In genomic region chr11:95640751-95641150, GRCm38 (mm10) we compare ENCODE assay signal across 27 mouse cellular contexts. TPM values are rescaled to one million over a fixed set of nuclear protein-coding genes. Genes with fewer than 3 reads are reported as not detected.
DNase-seq lines count a peak whose midpoint lies in the region; ATAC-seq lines count a peak whose summit lies in the region.
"Had no signal": no experiment of that assay in that cellular context is flagged by ENCODE, and none has a peak within 500 bp of the region (broad histone marks: within the 10 kb centered on the region; RNA-seq: fewer than 3 reads in every experiment).

No protein-coding gene starts in this region.

- H3K4me3 ChIP-seq in limb, embryonic 13.5 days, result no peak overlapping the region
- H3K4me3 ChIP-seq in limb, embryonic 10.5 days, result no peak overlapping the region
- H3K4me3 ChIP-seq in embryonic facial prominence, embryonic 12.5 days, result no peak overlapping the region
- H3K4me3 ChIP-seq in embryonic facial prominence, embryonic 15.5 days (replicated peaks), result no peak overlapping the region
- H3K4me3 ChIP-seq in limb, embryonic 15.5 days, result no peak overlapping the region
- H3K4me3 ChIP-seq in hindbrain, embryonic 11.5 days (ENCODE audit: low read depth, low read length), result no peak overlapping the region
- H3K4me3 ChIP-seq: heart, adult 2 months; heart, embryonic 13.5 days; lung, embryonic 15.5 days; neural tube, embryonic 12.5 days; stomach, embryonic 15.5 days had no signal

- H3K9ac ChIP-seq in limb, embryonic 13.5 days, result no peak overlapping the region; the same call in 1 of the 2 replicates
- no peak overlapping the region for H3K9ac ChIP-seq in embryonic facial prominence, embryonic 12.5 days
- H3K9ac ChIP-seq in embryonic facial prominence, embryonic 15.5 days, result no peak overlapping the region
- no peak overlapping the region for H3K9ac ChIP-seq in limb, embryonic 15.5 days
- H3K9ac ChIP-seq in hindbrain, embryonic 11.5 days (ENCODE audit: low read depth, low read length), result no peak overlapping the region
- H3K9ac ChIP-seq: heart, embryonic 13.5 days; lung, embryonic 15.5 days; neural tube, embryonic 12.5 days; stomach, embryonic 15.5 days had no signal

- peak overlapping the region; percentile 48; the same call in 1 of the 2 replicates for H3K27ac ChIP-seq in limb, embryonic 13.5 days
- no peak overlapping the region for H3K27ac ChIP-seq in limb, embryonic 10.5 days
- H3K27ac ChIP-seq in embryonic facial prominence, embryonic 12.5 days, result 0 out of 2 replicates have a peak overlapping the region, but pooled peaks have one; percentile 19
- H3K27ac ChIP-seq in embryonic facial prominence, embryonic 15.5 days (replicated peaks), result peak overlapping the region; percentile 60
- H3K27ac ChIP-seq in limb, embryonic 15.5 days, result peak overlapping the region; percentile 61
- H3K27ac ChIP-seq in hindbrain, embryonic 11.5 days (ENCODE audit: low read depth, low read length), result no peak overlapping the region
- H3K27ac ChIP-seq: heart, adult 2 months; heart, embryonic 13.5 days; lung, embryonic 15.5 days; neural tube, embryonic 12.5 days; stomach, embryonic 15.5 days had no signal

- WGBS in limb, embryonic 13.5 days, result 51% methylated on average over 2 of the region's 2 CpGs
- 53% methylated on average over 2 of the region's 2 CpGs for WGBS in limb, embryonic 10.5 days
- WGBS in embryonic facial prominence, embryonic 12.5 days, result 47% methylated on average over 2 of the region's 2 CpGs
- 31% methylated on average over 2 of the region's 2 CpGs for WGBS in embryonic facial prominence, embryonic 15.5 days
- WGBS in limb, embryonic 15.5 days, result 51% methylated on average over 2 of the region's 2 CpGs
- 37% methylated on average over 2 of the region's 2 CpGs for WGBS in hindbrain, embryonic 11.5 days

- no peaks in the 10 kb centered on the region for H3K36me3 ChIP-seq in limb, embryonic 13.5 days
- H3K36me3 ChIP-seq in limb, embryonic 10.5 days, result no peaks in the 10 kb centered on the region
- no peaks in the 10 kb centered on the region for H3K36me3 ChIP-seq in embryonic facial prominence, embryonic 12.5 days
- H3K36me3 ChIP-seq in embryonic facial prominence, embryonic 15.5 days, result no peaks in the 10 kb centered on the region
- H3K36me3 ChIP-seq in limb, embryonic 15.5 days, result no peaks in the 10 kb centered on the region
- H3K36me3 ChIP-seq in hindbrain, embryonic 11.5 days (ENCODE audit: control insufficient read depth, insufficient read depth, low read length), result no peaks in the 10 kb centered on the region
- H3K36me3 ChIP-seq: heart, embryonic 13.5 days; lung, embryonic 15.5 days; neural tube, embryonic 12.5 days; stomach, embryonic 15.5 days had no signal

- DNase-seq in limb, embryonic 10.5 days (ENCODE audit: low spot score), result no peak
- DNase-seq in hindbrain, embryonic 11.5 days (ENCODE audit: low spot score), result no peak
- no peak for DNase-seq in lung, postnatal 14 days
- DNase-seq: adrenal gland, postnatal 25 days; B cell, adult 2 months; cerebellum, adult 2 months; cerebellum, postnatal 14 days; gastrocnemius, postnatal 36 days; heart, adult 2 months; heart, postnatal 10 days; kidney, adult 9 months; kidney, postnatal 10 days; lung, postnatal 36 days; thymus, postnatal 14 days had no signal

- peaks cover 55% of the 10 kb centered on the region for H3K4me1 ChIP-seq in limb, embryonic 13.5 days
- peaks cover 73% of the 10 kb centered on the region for H3K4me1 ChIP-seq in limb, embryonic 10.5 days
- peaks cover 56% of the 10 kb centered on the region for H3K4me1 ChIP-seq in embryonic facial prominence, embryonic 12.5 days
- H3K4me1 ChIP-seq in embryonic facial prominence, embryonic 15.5 days, result peaks cover 52% of the 10 kb centered on the region
- peaks cover 54% of the 10 kb centered on the region for H3K4me1 ChIP-seq in limb, embryonic 15.5 days
- peaks cover 13% of the 10 kb centered on the region for H3K4me1 ChIP-seq in hindbrain, embryonic 11.5 days (replicated peaks; ENCODE audit: control insufficient read depth, insufficient read depth, low read length)

- peaks cover 46% of the 10 kb centered on the region for H3K27me3 ChIP-seq in limb, embryonic 13.5 days
- H3K27me3 ChIP-seq in limb, embryonic 10.5 days (ENCODE audit: low read depth, poor library complexity, severe bottlenecking), result peaks cover 65% of the 10 kb centered on the region
- H3K27me3 ChIP-seq in embryonic facial prominence, embryonic 12.5 days, result peaks cover 28% of the 10 kb centered on the region
- peaks cover 33% of the 10 kb centered on the region for H3K27me3 ChIP-seq in embryonic facial prominence, embryonic 15.5 days
- H3K27me3 ChIP-seq in limb, embryonic 15.5 days, result peaks cover 32% of the 10 kb centered on the region
- H3K27me3 ChIP-seq in hindbrain, embryonic 11.5 days (ENCODE audit: control insufficient read depth, insufficient read depth, low read length), result peaks cover 19% of the 10 kb centered on the region

- no peak overlapping the region for H3K4me2 ChIP-seq in limb, embryonic 13.5 days (replicated peaks)
- H3K4me2 ChIP-seq in embryonic facial prominence, embryonic 12.5 days (replicated peaks), result no peak overlapping the region
- H3K4me2 ChIP-seq in embryonic facial prominence, embryonic 15.5 days (replicated peaks), result no peak overlapping the region
- H3K4me2 ChIP-seq in limb, embryonic 15.5 days, result no peak overlapping the region
- H3K4me2 ChIP-seq in hindbrain, embryonic 11.5 days (replicated peaks; ENCODE audit: low read depth, low read length), result no peak overlapping the region
- H3K4me2 ChIP-seq: heart, embryonic 13.5 days; liver, embryonic 11.5 days; lung, embryonic 15.5 days; midbrain, embryonic 11.5 days; neural tube, embryonic 12.5 days; stomach, embryonic 15.5 days had no signal

- H3K9me3 ChIP-seq in limb, embryonic 13.5 days, result 0 out of 2 replicates have a peak, but pooled peaks cover 6% of the 10 kb centered on the region
- no peaks in the 10 kb centered on the region for H3K9me3 ChIP-seq in limb, embryonic 10.5 days (replicated peaks)
- no peaks in the 10 kb centered on the region for H3K9me3 ChIP-seq in embryonic facial prominence, embryonic 12.5 days
- no peaks in the 10 kb centered on the region for H3K9me3 ChIP-seq in embryonic facial prominence, embryonic 15.5 days (replicated peaks)
- no peaks in the 10 kb centered on the region for H3K9me3 ChIP-seq in limb, embryonic 15.5 days
- no peaks in the 10 kb centered on the region for H3K9me3 ChIP-seq in hindbrain, embryonic 11.5 days (ENCODE audit: control insufficient read depth, low read length)
- H3K9me3 ChIP-seq: lung, embryonic 15.5 days; stomach, embryonic 15.5 days had no signal

- ATAC-seq in limb, embryonic 13.5 days (ENCODE audit: low FRiP score, low read depth), result no peak
- no peak for ATAC-seq in embryonic facial prominence, embryonic 12.5 days (ENCODE audit: insufficient number of reproducible peaks, insufficient read depth, low FRiP score, low TSS enrichment)
- ATAC-seq in embryonic facial prominence, embryonic 15.5 days (ENCODE audit: insufficient number of reproducible peaks, low FRiP score, low TSS enrichment, low read depth), result no peak
- ATAC-seq in limb, embryonic 15.5 days (ENCODE audit: insufficient number of reproducible peaks, low FRiP score, low TSS enrichment, low read depth), result no peak
- no peak for ATAC-seq in hindbrain, embryonic 11.5 days (ENCODE audit: low FRiP score)
- ATAC-seq: hindbrain, embryonic 16.5 days; intestine, postnatal 0 days; midbrain, embryonic 16.5 days had no signal

RNA-seq across cellular contexts. Expression of gene Phb, which starts 26.0 kb away (rescaled TPM):
- polyA plus RNA-seq in limb, embryonic 13.5 days (2015; fragmentation: Nextera tagmentation; extraction: Ambion mirVana), result 217 and 221 TPM in 2 replicates
- polyA plus RNA-seq in limb, embryonic 10.5 days (2016; fragmentation: Nextera tagmentation; extraction: Ambion mirVana), result 293 and 361 TPM in 2 replicates
- 229 and 231 TPM in 2 replicates for polyA plus RNA-seq in embryonic facial prominence, embryonic 12.5 days (2016; fragmentation: Nextera tagmentation; extraction: Ambion mirVana)
- polyA plus RNA-seq in embryonic facial prominence, embryonic 15.5 days (2015; fragmentation: Nextera tagmentation; extraction: Ambion mirVana), result 162 and 186 TPM in 2 replicates
- 195 and 220 TPM in 2 replicates for polyA plus RNA-seq in limb, embryonic 15.5 days (2015; fragmentation: Nextera tagmentation; extraction: Ambion mirVana)
- 176 and 195 TPM in 2 replicates for polyA plus RNA-seq in hindbrain, embryonic 11.5 days (2014; fragmentation: Nextera tagmentation; extraction: Ambion mirVana)

RNA-seq across cellular contexts. Expression of gene Ngfr, which starts 53.2 kb away (rescaled TPM):
- polyA plus RNA-seq in limb, embryonic 13.5 days (2015; fragmentation: Nextera tagmentation; extraction: Ambion mirVana), result 29.4 and 34.5 TPM in 2 replicates
- 9.7 and 16.3 TPM in 2 replicates for polyA plus RNA-seq in limb, embryonic 10.5 days (2016; fragmentation: Nextera tagmentation; extraction: Ambion mirVana)
- polyA plus RNA-seq in embryonic facial prominence, embryonic 12.5 days (2016; fragmentation: Nextera tagmentation; extraction: Ambion mirVana), result 33.0 and 36.7 TPM in 2 replicates
- 48.1 and 48.8 TPM in 2 replicates for polyA plus RNA-seq in embryonic facial prominence, embryonic 15.5 days (2015; fragmentation: Nextera tagmentation; extraction: Ambion mirVana)
- polyA plus RNA-seq in limb, embryonic 15.5 days (2015; fragmentation: Nextera tagmentation; extraction: Ambion mirVana), result 34.0 and 45.2 TPM in 2 replicates
- polyA plus RNA-seq in hindbrain, embryonic 11.5 days (2014; fragmentation: Nextera tagmentation; extraction: Ambion mirVana), result 27.7 and 29.6 TPM in 2 replicates

Comparison
In these comparisons a context has a peak if more than half of its experiments do, and no peak if none do; other contexts are left out.
1. H3K27ac ChIP-seq: peak in limb, embryonic 13.5 days (single experiment), embryonic facial prominence, embryonic 12.5 days (single experiment), embryonic facial prominence, embryonic 15.5 days (single experiment) and limb, embryonic 15.5 days (single experiment); none in limb, embryonic 10.5 days (single experiment) and hindbrain, embryonic 11.5 days (single experiment).